Comparison of ENCODE assay signal across 31 mouse cellular contexts in genomic region chr2:65899478-65899877, GRCm38 (mm10). TPM values are rescaled to one million over a fixed set of nuclear protein-coding genes. Genes with fewer than 3 reads are reported as not detected.
A peak's percentile ranks its signal among the peaks of the same experiment; 100 is the strongest.
DNase-seq lines count a peak whose midpoint lies in the region; ATAC-seq and TF ChIP-seq lines count a peak whose summit lies in the region.
"Had no signal": no experiment of that assay in that cellular context is flagged by ENCODE, and none has a peak within 500 bp of the region (broad histone marks: within the 10 kb centered on the region; RNA-seq: fewer than 3 reads in every experiment).

No protein-coding gene starts in this region.

- TF ChIP-seq EP300 in heart, adult 2 months (IDR thresholded peaks at IDR 0.05; ENCODE audit: insufficient read depth, low read depth, low read length), result no peak
- TF ChIP-seq EP300 in lung, postnatal 0 days (IDR thresholded peaks at IDR 0.05), result no peak
- TF ChIP-seq EP300 in stomach, postnatal 0 days (optimal IDR thresholded peaks at IDR 0.05), result no peak

- no peak overlapping the region for H3K4me2 ChIP-seq in kidney, embryonic 15.5 days
- H3K4me2 ChIP-seq in lung, postnatal 0 days (replicated peaks; ENCODE audit: low read depth, low read length), result no peak overlapping the region
- H3K4me2 ChIP-seq in stomach, postnatal 0 days (replicated peaks; ENCODE audit: low read depth), result no peak overlapping the region
- H3K4me2 ChIP-seq: embryonic facial prominence, embryonic 12.5 days; heart, embryonic 13.5 days; hindbrain, embryonic 12.5 days; limb, embryonic 15.5 days; lung, embryonic 14.5 days; midbrain, embryonic 12.5 days; neural tube, embryonic 13.5 days had no signal

- no peaks in the 10 kb centered on the region for H3K79me2 ChIP-seq in heart, adult 2 months (replicated peaks; ENCODE audit: control insufficient read depth, insufficient read depth, low read length)

- H3K27me3 ChIP-seq in heart, adult 2 months (ENCODE audit: control insufficient read depth, insufficient read depth, low read length), result no peaks in the 10 kb centered on the region; the same call in 1 of the 2 replicates
- H3K27me3 ChIP-seq in kidney, embryonic 15.5 days, result no peaks in the 10 kb centered on the region
- H3K27me3 ChIP-seq in lung, postnatal 0 days (replicated peaks; ENCODE audit: insufficient read depth, low read length), result no peaks in the 10 kb centered on the region
- H3K27me3 ChIP-seq in stomach, postnatal 0 days (ENCODE audit: control insufficient read depth, insufficient read depth, low read length), result no peaks in the 10 kb centered on the region
- H3K27me3 ChIP-seq: embryonic facial prominence, embryonic 12.5 days; heart, embryonic 13.5 days; hindbrain, embryonic 12.5 days; limb, embryonic 15.5 days; megakaryocyte, embryonic 14.5 days; midbrain, embryonic 12.5 days; neural tube, embryonic 13.5 days had no signal

- H3K4me3 ChIP-seq in heart, adult 2 months, result no peak overlapping the region
- H3K4me3 ChIP-seq in kidney, embryonic 15.5 days (replicated peaks), result no peak overlapping the region
- no peak overlapping the region for H3K4me3 ChIP-seq in lung, postnatal 0 days (ENCODE audit: low read depth, low read length)
- no peak overlapping the region for H3K4me3 ChIP-seq in lung, adult 2 months (replicated peaks; ENCODE audit: extremely low read depth, low read depth, low read length)
- H3K4me3 ChIP-seq in stomach, postnatal 0 days (ENCODE audit: low read depth, low read length), result no peak overlapping the region
- H3K4me3 ChIP-seq: embryonic facial prominence, embryonic 12.5 days; heart, embryonic 13.5 days; hindbrain, embryonic 12.5 days; limb, embryonic 10.5 days; limb, embryonic 15.5 days; megakaryocyte, embryonic 14.5 days; midbrain, embryonic 12.5 days; neural tube, embryonic 13.5 days had no signal

- intact Hi-C loops in heart, adult 2 months (cut with DNase I), result no loop called here

- H3K9ac ChIP-seq in heart, adult 2 months (ENCODE audit: low read depth, low read length), result no peak overlapping the region
- H3K9ac ChIP-seq in kidney, embryonic 15.5 days, result no peak overlapping the region
- H3K9ac ChIP-seq in lung, postnatal 0 days (replicated peaks; ENCODE audit: low read depth), result no peak overlapping the region
- H3K9ac ChIP-seq in stomach, postnatal 0 days (ENCODE audit: low read length), result no peak overlapping the region
- H3K9ac ChIP-seq: embryonic facial prominence, embryonic 12.5 days; heart, embryonic 13.5 days; hindbrain, embryonic 12.5 days; limb, embryonic 15.5 days; lung, embryonic 14.5 days; midbrain, embryonic 12.5 days; neural tube, embryonic 13.5 days had no signal

- TF ChIP-seq CTCF in heart, adult 2 months (IDR thresholded peaks at IDR 0.05), result 0 out of 2 replicates have a peak, but pooled peaks have one; percentile 17
- TF ChIP-seq CTCF in lung, postnatal 0 days (IDR thresholded peaks at IDR 0.05), result peak; percentile 16; the same call in 1 of the 2 replicates
- TF ChIP-seq CTCF in lung, adult 2 months (IDR thresholded peaks at IDR 0.05; ENCODE audit: insufficient read depth, low read length), result no peak
- peak; percentile 45 for TF ChIP-seq CTCF in stomach, postnatal 0 days (IDR thresholded peaks at IDR 0.05; ENCODE audit: low read depth)

- no peaks in the 10 kb centered on the region for H3K9me3 ChIP-seq in kidney, embryonic 15.5 days (replicated peaks)
- no peaks in the 10 kb centered on the region for H3K9me3 ChIP-seq in lung, postnatal 0 days (ENCODE audit: low read length)
- H3K9me3 ChIP-seq in stomach, postnatal 0 days (ENCODE audit: control insufficient read depth, low read length), result no peaks in the 10 kb centered on the region
- H3K9me3 ChIP-seq: embryonic facial prominence, embryonic 12.5 days; heart, embryonic 13.5 days; hindbrain, embryonic 12.5 days; limb, embryonic 10.5 days; limb, embryonic 15.5 days; midbrain, embryonic 12.5 days; neural tube, embryonic 13.5 days had no signal

- no peak overlapping the region for H3K27ac ChIP-seq in heart, adult 2 months
- no peak overlapping the region for H3K27ac ChIP-seq in kidney, embryonic 15.5 days
- H3K27ac ChIP-seq in lung, postnatal 0 days (ENCODE audit: low read length), result no peak overlapping the region
- no peak overlapping the region for H3K27ac ChIP-seq in stomach, postnatal 0 days (replicated peaks)
- H3K27ac ChIP-seq: embryonic facial prominence, embryonic 12.5 days; heart, embryonic 13.5 days; hindbrain, embryonic 12.5 days; hindbrain, postnatal 0 days; limb, embryonic 10.5 days; limb, embryonic 15.5 days; midbrain, embryonic 12.5 days; neural tube, embryonic 13.5 days had no signal

- no peak for ATAC-seq in kidney, embryonic 15.5 days (replicated peaks; ENCODE audit: low FRiP score)
- no peak for ATAC-seq in lung, postnatal 0 days
- no peak for ATAC-seq in stomach, postnatal 0 days (ENCODE audit: low FRiP score, low TSS enrichment)
- ATAC-seq: forebrain, embryonic 14.5 days; hindbrain, postnatal 0 days; intestine, embryonic 16.5 days; Patski had no signal

- no peaks in the 10 kb centered on the region for H3K36me3 ChIP-seq in heart, adult 2 months (ENCODE audit: control insufficient read depth, insufficient read depth, low read length)
- H3K36me3 ChIP-seq in kidney, embryonic 15.5 days, result no peaks in the 10 kb centered on the region
- no peaks in the 10 kb centered on the region for H3K36me3 ChIP-seq in lung, postnatal 0 days (ENCODE audit: insufficient read depth, low read length)
- H3K36me3 ChIP-seq in stomach, postnatal 0 days (ENCODE audit: control insufficient read depth, insufficient read depth, low read length), result no peaks in the 10 kb centered on the region
- H3K36me3 ChIP-seq: embryonic facial prominence, embryonic 12.5 days; heart, embryonic 13.5 days; hindbrain, embryonic 12.5 days; limb, embryonic 15.5 days; midbrain, embryonic 12.5 days; neural tube, embryonic 13.5 days had no signal

- TF ChIP-seq POLR2A in heart, adult 2 months (IDR thresholded peaks at IDR 0.05; ENCODE audit: insufficient read depth, low read depth, low read length), result no peak
- no peak for TF ChIP-seq POLR2A in lung, adult 2 months (IDR thresholded peaks at IDR 0.05; ENCODE audit: borderline replicate concordance, extremely low read depth, low read depth, low read length)

- WGBS in heart, adult 2 months, result 72% methylated on average over 2 of the region's 2 CpGs
- 86% methylated on average over 2 of the region's 2 CpGs for WGBS in kidney, embryonic 15.5 days
- 92% methylated on average over 2 of the region's 2 CpGs for WGBS in lung, postnatal 0 days
- 86% methylated on average over 2 of the region's 2 CpGs for WGBS in lung, adult 2 months
- 82% methylated on average over 2 of the region's 2 CpGs for WGBS in stomach, postnatal 0 days

- H3K4me1 ChIP-seq in heart, adult 2 months (ENCODE audit: control insufficient read depth, insufficient read depth, low read length), result no peaks in the 10 kb centered on the region
- peaks cover 5% of the 10 kb centered on the region; the same call in 1 of the 2 replicates for H3K4me1 ChIP-seq in kidney, embryonic 15.5 days
- H3K4me1 ChIP-seq in lung, postnatal 0 days (ENCODE audit: insufficient read depth, low read depth, low read length), result no peaks in the 10 kb centered on the region
- no peaks in the 10 kb centered on the region for H3K4me1 ChIP-seq in lung, adult 2 months (ENCODE audit: control insufficient read depth, insufficient read depth, low read length)
- H3K4me1 ChIP-seq in stomach, postnatal 0 days (replicated peaks; ENCODE audit: control insufficient read depth, insufficient read depth), result no peaks in the 10 kb centered on the region
- H3K4me1 ChIP-seq: limb, embryonic 15.5 days; megakaryocyte, embryonic 14.5 days had no signal

- DNase-seq in heart, adult 2 months, result no peak
- DNase-seq in heart, adult 18-20 months, result no peak
- DNase-seq in kidney, adult 9 months, result peak; percentile 19
- DNase-seq in lung, postnatal 0 days (ENCODE audit: low spot score), result no peak
- no peak for DNase-seq in lung, adult 2 months
- DNase-seq in stomach, postnatal 0 days (ENCODE audit: low spot score), result no peak
- DNase-seq in adrenal gland, postnatal 10 days, result no peak
- DNase-seq: adrenal gland, postnatal 14 days; cerebellum, adult 11-12 months; cerebellum, adult 9-11 months; embryo, embryonic 11 days; gastrocnemius, postnatal 25 days; heart, adult 11 months; heart, postnatal 14 days; layer of hippocampus, postnatal 36 days; lung, embryonic 14.5 days; lung, postnatal 4 days had no signal

RNA-seq across cellular contexts. Expression of gene Csrnp3, which starts 53.9 kb away (rescaled TPM):
- under 1 TPM; 0.34 to 0.39 TPM for total RNA-seq in heart, adult 2 months (2021)
- 0.04 and 0.23 TPM in 2 replicates for polyA plus RNA-seq in heart, adult 2 months (2012; rRNA removed)
- total RNA-seq in heart, adult 18-20 months (2021), result under 1 TPM; 0.23 to 0.32 TPM
- polyA plus RNA-seq in kidney, embryonic 15.5 days (2015; fragmentation: Nextera tagmentation; extraction: Ambion mirVana), result 2.3 and 2.5 TPM in 2 replicates
- 0.06 and 0.07 TPM in 2 replicates for polyA plus RNA-seq in lung, postnatal 0 days (2015; fragmentation: Nextera tagmentation; extraction: Ambion mirVana)
- polyA plus RNA-seq in lung, adult 2 months (2012; rRNA removed), result 0.02 TPM in 1 of 2 replicates, not detected in the other
- polyA plus RNA-seq in stomach, postnatal 0 days (2015; fragmentation: Nextera tagmentation; extraction: Ambion mirVana), result 0.42 and 0.56 TPM in 2 replicates
- total RNA-seq in adrenal gland, postnatal 10 days (2021), result 1 to 10 TPM; 1.2 to 1.6 TPM
- total RNA-seq: MEL had no signal
- polyA plus RNA-seq: Patski had no signal
